Mouse (Mus musculus): ENCODE measurements at regions not wholly inside any gene's neighbourhood (a gene's known extent, or its start where the extent isn't known, plus 50 kb on each side); places are given as distances from the start of the nearest gene placed in this dataset.

GRCm38 (mm10) chr4:87698750-87699149 is 334.4 kb downstream of the Mllt3 start:
- no peak overlapping the region for H3K4me2 ChIP-seq (replicated peaks)
- 32% methylated on average over 3 of the region's 3 CpGs for WGBS

GRCm38 (mm10) chr4:87696921-87697320 is 336.2 kb downstream of the Mllt3 start:
- Histone ChIP-seq H3K36me3 (no peaks in the 10 kb centered on the region), H3K4me2 (replicated peaks) (no peak overlapping the region), H3K9ac (no peak overlapping the region), H3K27me3 (no peaks in the 10 kb centered on the region), H3K4me1 (peaks cover 9% of the 10 kb centered on the region), H3K4me3 (no peak overlapping the region), H3K27ac (no peak overlapping the region), H3K9me3 (replicated peaks) (no peaks in the 10 kb centered on the region)
- WGBS, result 80% methylated on average over 4 of the region's 4 CpGs
- ATAC-seq (ENCODE audit: low FRiP score), result no peak

More at GRCm38 (mm10) chr4:87698750-87699149, 334.4 kb downstream of the Mllt3 start:
- no peaks in the 10 kb centered on the region for H3K9me3 ChIP-seq (replicated peaks)
- H3K27ac ChIP-seq, result no peak overlapping the region
- H3K4me1 ChIP-seq, result peaks cover 12% of the 10 kb centered on the region
- peak; percentile 40; the same call in 1 of the 2 replicates for ATAC-seq (ENCODE audit: low FRiP score)
- H3K27me3 ChIP-seq, result no peaks in the 10 kb centered on the region
- no peaks in the 10 kb centered on the region for H3K36me3 ChIP-seq
- no peak overlapping the region for H3K9ac ChIP-seq
- H3K4me3 ChIP-seq, result no peak overlapping the region

- 88% methylated on average over 5 of the region's 5 CpGs for WGBS
- Histone ChIP-seq H3K9ac (no peak overlapping the region), H3K4me1 (peaks cover 9% of the 10 kb centered on the region), H3K27me3 (no peaks in the 10 kb centered on the region), H3K9me3 (replicated peaks) (no peaks in the 10 kb centered on the region), H3K4me3 (no peak overlapping the region), H3K36me3 (no peaks in the 10 kb centered on the region), H3K27ac (no peak overlapping the region), H3K4me2 (replicated peaks) (no peak overlapping the region)
- ATAC-seq (ENCODE audit: low FRiP score), result no peak
Observed at GRCm38 (mm10) chr4:87695811-87696210, 337.4 kb downstream of the Mllt3 start.

GRCm38 (mm10) chr4:87692741-87693140 is 340.4 kb downstream of the Mllt3 start:
- WGBS, result 76% methylated on average over 2 of the region's 2 CpGs
- Histone ChIP-seq H3K36me3 (no peaks in the 10 kb centered on the region), H3K9me3 (replicated peaks) (no peaks in the 10 kb centered on the region), H3K27ac (no peak overlapping the region), H3K27me3 (no peaks in the 10 kb centered on the region), H3K4me1 (no peaks in the 10 kb centered on the region), H3K9ac (no peak overlapping the region), H3K4me3 (no peak overlapping the region), H3K4me2 (replicated peaks) (no peak overlapping the region)
- no peak for ATAC-seq (ENCODE audit: low FRiP score)

GRCm38 (mm10) chr4:87684952-87685351 is 348.2 kb downstream of the Mllt3 start:
- Histone ChIP-seq H3K27me3 (no peaks in the 10 kb centered on the region), H3K4me1 (no peaks in the 10 kb centered on the region), H3K9me3 (replicated peaks) (no peaks in the 10 kb centered on the region), H3K4me3 (no peak overlapping the region), H3K9ac (no peak overlapping the region), H3K27ac (no peak overlapping the region), H3K36me3 (no peaks in the 10 kb centered on the region), H3K4me2 (replicated peaks) (no peak overlapping the region)
- WGBS, result 90% methylated on average over 1 of the region's 1 CpGs
- ATAC-seq (ENCODE audit: low FRiP score), result no peak

GRCm38 (mm10) chr4:87682783-87683182 is 350.4 kb downstream of the Mllt3 start:
- Histone ChIP-seq H3K4me3 (no peak overlapping the region), H3K9ac (no peak overlapping the region), H3K4me1 (no peaks in the 10 kb centered on the region), H3K4me2 (replicated peaks) (no peak overlapping the region), H3K27me3 (no peaks in the 10 kb centered on the region), H3K9me3 (replicated peaks) (no peaks in the 10 kb centered on the region), H3K27ac (no peak overlapping the region), H3K36me3 (no peaks in the 10 kb centered on the region)
- 85% methylated on average over 2 of the region's 2 CpGs for WGBS
- no peak for ATAC-seq (ENCODE audit: low FRiP score)

GRCm38 (mm10) chr4:87671101-87671500 is 362.1 kb downstream of the Mllt3 start:
- 77% methylated on average over 3 of the region's 3 CpGs for WGBS
- no peak for ATAC-seq (ENCODE audit: low FRiP score)

GRCm38 (mm10) chr4:87670167-87670566 is 363.0 kb downstream of the Mllt3 start:
- ATAC-seq (ENCODE audit: low FRiP score), result no peak
- WGBS, result 72% methylated on average over 2 of the region's 2 CpGs
- no peaks in the 10 kb centered on the region for H3K27me3 ChIP-seq
- H3K4me1 ChIP-seq, result no peaks in the 10 kb centered on the region
- no peak overlapping the region for H3K27ac ChIP-seq
- no peak overlapping the region for H3K9ac ChIP-seq
- no peak overlapping the region for H3K4me3 ChIP-seq
- no peaks in the 10 kb centered on the region for H3K36me3 ChIP-seq
- H3K9me3 ChIP-seq (replicated peaks), result no peaks in the 10 kb centered on the region
- H3K4me2 ChIP-seq (replicated peaks), result no peak overlapping the region

More at GRCm38 (mm10) chr4:87671101-87671500, 362.1 kb downstream of the Mllt3 start:
- Histone ChIP-seq H3K4me3 (no peak overlapping the region), H3K4me2 (replicated peaks) (no peak overlapping the region), H3K9ac (no peak overlapping the region), H3K27ac (no peak overlapping the region), H3K36me3 (no peaks in the 10 kb centered on the region), H3K9me3 (replicated peaks) (no peaks in the 10 kb centered on the region), H3K4me1 (no peaks in the 10 kb centered on the region), H3K27me3 (no peaks in the 10 kb centered on the region)

- no peak overlapping the region for H3K4me2 ChIP-seq (replicated peaks)
- no peaks in the 10 kb centered on the region for H3K4me1 ChIP-seq
- 36% methylated on average over 1 of the region's 1 CpGs for WGBS
- no peak overlapping the region for H3K4me3 ChIP-seq
- ATAC-seq (ENCODE audit: low FRiP score), result no peak
- no peaks in the 10 kb centered on the region for H3K9me3 ChIP-seq (replicated peaks)
- no peak overlapping the region for H3K9ac ChIP-seq
- no peaks in the 10 kb centered on the region for H3K36me3 ChIP-seq
- H3K27me3 ChIP-seq, result no peaks in the 10 kb centered on the region
- no peak overlapping the region for H3K27ac ChIP-seq
Observed at GRCm38 (mm10) chr4:87669480-87669879, 363.7 kb downstream of the Mllt3 start.

GRCm38 (mm10) chr4:87668314-87668713 is 364.9 kb downstream of the Mllt3 start:
- no peaks in the 10 kb centered on the region for H3K27me3 ChIP-seq
- no peaks in the 10 kb centered on the region for H3K9me3 ChIP-seq (replicated peaks)
- H3K4me1 ChIP-seq, result no peaks in the 10 kb centered on the region
- H3K4me3 ChIP-seq, result no peak overlapping the region
- no peaks in the 10 kb centered on the region for H3K36me3 ChIP-seq
- no peak for ATAC-seq (ENCODE audit: low FRiP score)
- H3K4me2 ChIP-seq (replicated peaks), result no peak overlapping the region
- no peak overlapping the region for H3K27ac ChIP-seq
- H3K9ac ChIP-seq, result no peak overlapping the region
- 47% methylated on average over 3 of the region's 3 CpGs for WGBS

GRCm38 (mm10) chr4:87667556-87668154 is 365.5 kb downstream of the Mllt3 start:
- H3K27me3 ChIP-seq, result no peaks in the 10 kb centered on the region
- no peak overlapping the region for H3K4me2 ChIP-seq (replicated peaks)
- no peaks in the 10 kb centered on the region for H3K4me1 ChIP-seq
- H3K9ac ChIP-seq, result no peak overlapping the region
- no peak for ATAC-seq (ENCODE audit: low FRiP score)
- no peaks in the 10 kb centered on the region for H3K36me3 ChIP-seq
- H3K9me3 ChIP-seq (replicated peaks), result no peaks in the 10 kb centered on the region
- H3K4me3 ChIP-seq, result no peak overlapping the region
- no peak overlapping the region for H3K27ac ChIP-seq
- WGBS, result 78% methylated on average over 5 of the region's 5 CpGs

- Histone ChIP-seq H3K4me2 (replicated peaks) (no peak overlapping the region), H3K9ac (no peak overlapping the region), H3K27ac (no peak overlapping the region), H3K9me3 (replicated peaks) (no peaks in the 10 kb centered on the region), H3K27me3 (no peaks in the 10 kb centered on the region), H3K4me3 (no peak overlapping the region), H3K4me1 (no peaks in the 10 kb centered on the region), H3K36me3 (no peaks in the 10 kb centered on the region)
- no peak for ATAC-seq (ENCODE audit: low FRiP score)
- WGBS, result 72% methylated on average over 6 of the region's 6 CpGs
Observed at GRCm38 (mm10) chr4:87665149-87665548, 368.0 kb downstream of the Mllt3 start.

GRCm38 (mm10) chr4:87662876-87663275 is 370.3 kb downstream of the Mllt3 start:
- no peak overlapping the region for H3K4me2 ChIP-seq (replicated peaks)
- 75% methylated on average over 2 of the region's 2 CpGs for WGBS
- ATAC-seq (ENCODE audit: low FRiP score), result no peak
- no peaks in the 10 kb centered on the region for H3K36me3 ChIP-seq
- peaks cover 6% of the 10 kb centered on the region for H3K4me1 ChIP-seq
- no peak overlapping the region for H3K9ac ChIP-seq
- no peak overlapping the region for H3K4me3 ChIP-seq
- no peaks in the 10 kb centered on the region for H3K27me3 ChIP-seq
- no peak overlapping the region for H3K27ac ChIP-seq
- no peaks in the 10 kb centered on the region for H3K9me3 ChIP-seq (replicated peaks)

All from hindbrain, embryonic 12.5 days (tissue).